8 mouse cellular contexts compared by ENCODE assay signal in genomic region chr11:12035916-12036910, GRCm38 (mm10). TPM values are rescaled to one million over a fixed set of nuclear protein-coding genes. Genes with fewer than 3 reads are reported as not detected.
DNase-seq lines count a peak whose midpoint lies in the region; ATAC-seq and TF ChIP-seq lines count a peak whose summit lies in the region.

No protein-coding gene starts in this region.

- TF ChIP-seq CTCF in CH12.LX (conservative IDR thresholded peaks at IDR 0.05 in 1 of 2, IDR thresholded peaks at IDR 0.05 in 1 of 2; ENCODE audit: low read depth in 2 of 2, low read length in 2 of 2): no peak

- TF ChIP-seq RAD21 in CH12.LX (IDR thresholded peaks at IDR 0.05; ENCODE audit: low read depth, low read length): no peak

- no peaks in the 10 kb centered on the region for H3K79me2 ChIP-seq in CH12.LX (replicated peaks; ENCODE audit: control insufficient read depth, extremely low read depth, insufficient read depth, poor library complexity, severe bottlenecking)

- no peak overlapping the region for H3K4me2 ChIP-seq in CH12.LX (ENCODE audit: insufficient read depth, low read depth, poor library complexity, severe bottlenecking)
- H3K4me2 ChIP-seq in heart, embryonic 11.5 days: peak overlapping the region; percentile 56
- H3K4me2 ChIP-seq in limb, embryonic 11.5 days (ENCODE audit: low read depth, severe bottlenecking): peak overlapping the region; percentile 15
- H3K4me2 ChIP-seq in midbrain, embryonic 13.5 days (replicated peaks): peak overlapping the region; percentile 58

- no peak overlapping the region for H3K4me3 ChIP-seq in CH12.LX (replicated peaks in 1 of 3; ENCODE audit: low read depth in 2 of 3, low read length in 2 of 3, poor library complexity in 1 of 3)
- peak overlapping the region; percentile 75 for H3K4me3 ChIP-seq in heart, embryonic 11.5 days (ENCODE audit: low read depth, low read length)
- H3K4me3 ChIP-seq in limb, embryonic 11.5 days (ENCODE audit: low read depth, low read length): peak overlapping the region; percentile 63
- H3K4me3 ChIP-seq in midbrain, embryonic 13.5 days (replicated peaks): peak overlapping the region; percentile 59

- no peak overlapping the region for H3K9ac ChIP-seq in CH12.LX (ENCODE audit: insufficient read depth, low read depth)
- peak overlapping the region; percentile 87 for H3K9ac ChIP-seq in heart, embryonic 11.5 days (ENCODE audit: low read depth, low read length)
- H3K9ac ChIP-seq in limb, embryonic 11.5 days (ENCODE audit: low read length): peak overlapping the region; percentile 96
- peak overlapping the region; percentile 78 for H3K9ac ChIP-seq in midbrain, embryonic 13.5 days (replicated peaks)

- H3K4me1 ChIP-seq in CH12.LX (ENCODE audit: control insufficient read depth in 1 of 2, insufficient read depth in 2 of 2): peaks cover 0 to 5% of the 10 kb centered on the region in 2 experiments; a peak in 2 of 4 replicates
- peaks cover 7% of the 10 kb centered on the region; the same call in 1 of the 2 replicates for H3K4me1 ChIP-seq in heart, embryonic 11.5 days (ENCODE audit: control insufficient read depth, insufficient read depth, low read length)
- H3K4me1 ChIP-seq in limb, embryonic 11.5 days (ENCODE audit: control insufficient read depth, insufficient read depth, low read length): 0 out of 2 replicates have a peak, but pooled peaks cover 2% of the 10 kb centered on the region
- peaks cover 16% of the 10 kb centered on the region for H3K4me1 ChIP-seq in midbrain, embryonic 13.5 days (replicated peaks)

- TF ChIP-seq EP300 in CH12.LX (IDR thresholded peaks at IDR 0.05; ENCODE audit: low read length): no peak

- TF ChIP-seq POLR2A in CH12.LX (IDR thresholded peaks at IDR 0.05; ENCODE audit: low read depth, low read length): no peak

- H3K9me3 ChIP-seq in CH12.LX (replicated peaks; ENCODE audit: low read length): peaks cover 22% of the 10 kb centered on the region
- H3K9me3 ChIP-seq in heart, embryonic 11.5 days (replicated peaks; ENCODE audit: control insufficient read depth, low read length): no peaks in the 10 kb centered on the region
- no peaks in the 10 kb centered on the region for H3K9me3 ChIP-seq in limb, embryonic 11.5 days (ENCODE audit: control insufficient read depth, low read length)
- no peaks in the 10 kb centered on the region for H3K9me3 ChIP-seq in midbrain, embryonic 13.5 days

- dilution Hi-C loops in CH12.LX (cut with MboI; ENCODE audit: extremely low pct_ligation_motif_present, extremely low pct_unique_long_range_greater_than_20kb, low sequenced_read_pairs): no loop called here

- no peak overlapping the region for H3K27ac ChIP-seq in CH12.LX (ENCODE audit: insufficient read depth, low read depth)
- H3K27ac ChIP-seq in heart, embryonic 11.5 days (ENCODE audit: low read depth, low read length): peak overlapping the region; percentile 94
- H3K27ac ChIP-seq in limb, embryonic 11.5 days (replicated peaks; ENCODE audit: low read depth, low read length): peak overlapping the region; percentile 97
- peak overlapping the region; percentile 78 for H3K27ac ChIP-seq in midbrain, embryonic 13.5 days

- no peak; the same call in 1 of the 2 replicates for ATAC-seq in heart, embryonic 11.5 days (replicated peaks; ENCODE audit: insufficient number of reproducible peaks, low FRiP score, low TSS enrichment)
- ATAC-seq in limb, embryonic 11.5 days (ENCODE audit: insufficient number of reproducible peaks, low FRiP score, low TSS enrichment, low read depth): no peak
- ATAC-seq in midbrain, embryonic 13.5 days: peak; percentile 10

- no peak for DNase-seq in CH12.LX (ENCODE audit: extremely low read depth)
- peak; percentile 32 for DNase-seq in adrenal gland, postnatal 14 days
- peak; percentile 60 for DNase-seq in limb, embryonic 11.5 days (ENCODE audit: low spot score)
- DNase-seq in thymus, postnatal 25 days: no peak
- no peak for DNase-seq in left cerebral cortex, adult 9 months (ENCODE audit: low spot score in 2 of 2)
- DNase-seq in spleen, postnatal 36 days (ENCODE audit: low spot score in 2 of 2): no peak

- no peaks in the 10 kb centered on the region for H3K36me3 ChIP-seq in CH12.LX (replicated peaks in 1 of 2; ENCODE audit: control insufficient read depth in 1 of 2, insufficient read depth in 1 of 2, low read length in 1 of 2)
- H3K36me3 ChIP-seq in heart, embryonic 11.5 days (ENCODE audit: control insufficient read depth, insufficient read depth, low read length): no peaks in the 10 kb centered on the region
- H3K36me3 ChIP-seq in limb, embryonic 11.5 days (ENCODE audit: control insufficient read depth, insufficient read depth, low read length): no peaks in the 10 kb centered on the region
- H3K36me3 ChIP-seq in midbrain, embryonic 13.5 days: no peaks in the 10 kb centered on the region

- H3K27me3 ChIP-seq in CH12.LX (replicated peaks): no peaks in the 10 kb centered on the region
- H3K27me3 ChIP-seq in heart, embryonic 11.5 days (ENCODE audit: control insufficient read depth, insufficient read depth, low read length): peaks cover 60% of the 10 kb centered on the region
- H3K27me3 ChIP-seq in limb, embryonic 11.5 days (ENCODE audit: control insufficient read depth, insufficient read depth, low read length): peaks cover 64% of the 10 kb centered on the region
- H3K27me3 ChIP-seq in midbrain, embryonic 13.5 days: peaks cover 96% of the 10 kb centered on the region

- in situ Hi-C loops in CH12.LX (cut with MboI; ENCODE audit: low pct_ligation_motif_present, low pct_unique_long_range_greater_than_20kb, low sequenced_read_pairs): no loop called here

- WGBS in heart, embryonic 11.5 days (ENCODE audit: insufficient replicate concordance): 3% methylated on average over 50 of the region's 65 CpGs
- WGBS in limb, embryonic 11.5 days: 4% methylated on average over 57 of the region's 65 CpGs
- 2% methylated on average over 51 of the region's 65 CpGs for WGBS in midbrain, embryonic 13.5 days

TF ChIP-seq in CH12.LX, 34 proteins besides CTCF, POLR2A, EP300 and RAD21:
- peak; percentile 89 for TF ChIP-seq MAFK (IDR thresholded peaks at IDR 0.05; ENCODE audit: insufficient replicate concordance, low read length)
- no peak for TF ChIP-seq PAX5 (IDR thresholded peaks at IDR 0.05; ENCODE audit: low read length)
- TF ChIP-seq UBTF (IDR thresholded peaks at IDR 0.05; ENCODE audit: low read depth, low read length): no peak
- no peak for TF ChIP-seq JUN (IDR thresholded peaks at IDR 0.05; ENCODE audit: insufficient read depth, low read depth, low read length)

RNA-seq across cellular contexts. Expression of gene Grb10, which starts 2.3 kb away (rescaled TPM):
- total RNA-seq in CH12.LX (2012; rRNA removed) (142 and 189 TPM in 2 replicates), CH12.LX (2014; rRNA removed) (114 and 137 TPM in 2 replicates)
- polyA plus RNA-seq in CH12.LX (2012; ENCODE audit: insufficient read length, low read depth): 32.2 and 38.4 TPM in 2 replicates
- 149 and 158 TPM in 2 replicates for total RNA-seq in adrenal gland, postnatal 14 days (2021)
- 263 and 402 TPM in 2 replicates for polyA plus RNA-seq in heart, embryonic 11.5 days (2014; fragmentation: Nextera tagmentation; extraction: Ambion mirVana)
- 234 and 283 TPM in 2 replicates for polyA plus RNA-seq in limb, embryonic 11.5 days (2014; fragmentation: Nextera tagmentation; extraction: Ambion mirVana)
- polyA plus RNA-seq in midbrain, embryonic 13.5 days (2015; fragmentation: Nextera tagmentation; extraction: Ambion mirVana): 132 and 149 TPM in 2 replicates

Comparison
In these comparisons a context has a peak if more than half of its experiments do, and no peak if none do; other contexts are left out.
1. DNase-seq: peak in adrenal gland, postnatal 14 days (single experiment) and limb, embryonic 11.5 days (single experiment); none in CH12.LX (single experiment), thymus, postnatal 25 days (single experiment), left cerebral cortex, adult 9 months (0 of 2) and spleen, postnatal 36 days (0 of 2).
2. H3K4me3 ChIP-seq: peak in heart, embryonic 11.5 days (single experiment), limb, embryonic 11.5 days (single experiment) and midbrain, embryonic 13.5 days (single experiment); none in CH12.LX (0 of 3).